Mouse (Mus musculus): ENCODE data around the gene Fasl. TPM values are rescaled to one million over a fixed set of nuclear protein-coding genes. Genes with fewer than 3 reads are reported as not detected.

The Fasl gene
- polyA plus RNA-seq (2012; ENCODE audit: insufficient read depth, insufficient read length, low replicate concordance, missing spikeins): not detected in 2 replicates

- 82% methylated on average over 9 of the region's 9 CpGs for WGBS
- Histone ChIP-seq H3K4me1 (ENCODE audit: control insufficient read depth, insufficient read depth, low read length) (no peaks in the 10 kb centered on the region), H3K4me3 (ENCODE audit: insufficient read depth, low read depth, low read length) (no peak within 1 kb of the TSS), H3K27ac (ENCODE audit: insufficient read depth, low read depth, low read length) (no peak within 1 kb of the TSS)
- TF ChIP-seq CTCF (IDR thresholded peaks at IDR 0.05; ENCODE audit: insufficient read depth, low read depth, low read length) (no peak), POLR2A (IDR thresholded peaks at IDR 0.05; ENCODE audit: insufficient read depth, low read depth, low read length) (no peak)
These were observed at the start of gene Fasl for GRCm38 (mm10) chr1:161788339-161788738. Fasl (minus strand) TSS chr1:161788495.

GRCm38 (mm10) chr1:161826677-161827076 lies 38.4 kb upstream of the Fasl start:
- H3K27ac ChIP-seq (ENCODE audit: insufficient read depth, low read depth, low read length): peak overlapping the region; percentile 90
- TF ChIP-seq CTCF (IDR thresholded peaks at IDR 0.05; ENCODE audit: insufficient read depth, low read depth, low read length): no peak
- TF ChIP-seq POLR2A (IDR thresholded peaks at IDR 0.05; ENCODE audit: insufficient read depth, low read depth, low read length): no peak
- WGBS: 31% methylated on average over 2 of the region's 2 CpGs

GRCm38 (mm10) chr1:161809428-161809827 lies 21.1 kb upstream of the Fasl start:
- no peaks in the 10 kb centered on the region for H3K4me1 ChIP-seq (ENCODE audit: control insufficient read depth, insufficient read depth, low read length)
- 94% methylated on average over 5 of the region's 5 CpGs for WGBS
- no peak overlapping the region for H3K27ac ChIP-seq (ENCODE audit: insufficient read depth, low read depth, low read length)
- H3K4me3 ChIP-seq (ENCODE audit: insufficient read depth, low read depth, low read length): no peak overlapping the region
- no peak for TF ChIP-seq CTCF (IDR thresholded peaks at IDR 0.05; ENCODE audit: insufficient read depth, low read depth, low read length)
- no peak for TF ChIP-seq POLR2A (IDR thresholded peaks at IDR 0.05; ENCODE audit: insufficient read depth, low read depth, low read length)

More at GRCm38 (mm10) chr1:161826677-161827076, 38.4 kb upstream of the Fasl start:
- no peaks in the 10 kb centered on the region for H3K4me1 ChIP-seq (ENCODE audit: control insufficient read depth, insufficient read depth, low read length)
- H3K4me3 ChIP-seq (ENCODE audit: insufficient read depth, low read depth, low read length): no peak overlapping the region

- H3K4me1 ChIP-seq (ENCODE audit: control insufficient read depth, insufficient read depth, low read length): no peaks in the 10 kb centered on the region
- WGBS: 77% methylated on average over 6 of the region's 6 CpGs
- H3K4me3 ChIP-seq (ENCODE audit: insufficient read depth, low read depth, low read length): no peak overlapping the region
- no peak overlapping the region for H3K27ac ChIP-seq (ENCODE audit: insufficient read depth, low read depth, low read length)
- TF ChIP-seq POLR2A (IDR thresholded peaks at IDR 0.05; ENCODE audit: insufficient read depth, low read depth, low read length) (no peak), CTCF (IDR thresholded peaks at IDR 0.05; ENCODE audit: insufficient read depth, low read depth, low read length) (no peak)
These were observed 20.7 kb upstream of the Fasl start for GRCm38 (mm10) chr1:161808980-161809379.

GRCm38 (mm10) chr1:161804541-161804971 lies 16.3 kb upstream of the Fasl start:
- 88% methylated on average over 8 of the region's 8 CpGs for WGBS
- Histone ChIP-seq H3K4me1 (ENCODE audit: control insufficient read depth, insufficient read depth, low read length) (no peaks in the 10 kb centered on the region), H3K4me3 (ENCODE audit: insufficient read depth, low read depth, low read length) (no peak overlapping the region), H3K27ac (ENCODE audit: insufficient read depth, low read depth, low read length) (no peak overlapping the region)
- TF ChIP-seq POLR2A (IDR thresholded peaks at IDR 0.05; ENCODE audit: insufficient read depth, low read depth, low read length) (no peak), CTCF (IDR thresholded peaks at IDR 0.05; ENCODE audit: insufficient read depth, low read depth, low read length) (no peak)

- Histone ChIP-seq H3K4me1 (ENCODE audit: control insufficient read depth, insufficient read depth, low read length) (no peaks in the 10 kb centered on the region), H3K27ac (ENCODE audit: insufficient read depth, low read depth, low read length) (no peak overlapping the region), H3K4me3 (ENCODE audit: insufficient read depth, low read depth, low read length) (no peak overlapping the region)
- no peak for TF ChIP-seq POLR2A (IDR thresholded peaks at IDR 0.05; ENCODE audit: insufficient read depth, low read depth, low read length)
- no peak for TF ChIP-seq CTCF (IDR thresholded peaks at IDR 0.05; ENCODE audit: insufficient read depth, low read depth, low read length)
- WGBS: 83% methylated on average over 2 of the region's 2 CpGs
These were observed 13.0 kb upstream of the Fasl start for GRCm38 (mm10) chr1:161801321-161801720.

GRCm38 (mm10) chr1:161800256-161800655 lies 12.0 kb upstream of the Fasl start:
- no peaks in the 10 kb centered on the region for H3K4me1 ChIP-seq (ENCODE audit: control insufficient read depth, insufficient read depth, low read length)
- no peak overlapping the region for H3K27ac ChIP-seq (ENCODE audit: insufficient read depth, low read depth, low read length)
- TF ChIP-seq CTCF (IDR thresholded peaks at IDR 0.05; ENCODE audit: insufficient read depth, low read depth, low read length) (no peak), POLR2A (IDR thresholded peaks at IDR 0.05; ENCODE audit: insufficient read depth, low read depth, low read length) (no peak)
- H3K4me3 ChIP-seq (ENCODE audit: insufficient read depth, low read depth, low read length): no peak overlapping the region

- H3K4me3 ChIP-seq (ENCODE audit: insufficient read depth, low read depth, low read length): no peak overlapping the region
- no peak for TF ChIP-seq CTCF (IDR thresholded peaks at IDR 0.05; ENCODE audit: insufficient read depth, low read depth, low read length)
- TF ChIP-seq POLR2A (IDR thresholded peaks at IDR 0.05; ENCODE audit: insufficient read depth, low read depth, low read length): no peak
- no peaks in the 10 kb centered on the region for H3K4me1 ChIP-seq (ENCODE audit: control insufficient read depth, insufficient read depth, low read length)
- no peak overlapping the region for H3K27ac ChIP-seq (ENCODE audit: insufficient read depth, low read depth, low read length)
These were observed 11.5 kb upstream of the Fasl start for GRCm38 (mm10) chr1:161799791-161800190.

- WGBS: 92% methylated on average over 3 of the region's 3 CpGs
- no peaks in the 10 kb centered on the region for H3K4me1 ChIP-seq (ENCODE audit: control insufficient read depth, insufficient read depth, low read length)
- TF ChIP-seq POLR2A (IDR thresholded peaks at IDR 0.05; ENCODE audit: insufficient read depth, low read depth, low read length): no peak
- no peak for TF ChIP-seq CTCF (IDR thresholded peaks at IDR 0.05; ENCODE audit: insufficient read depth, low read depth, low read length)
- no peak overlapping the region for H3K4me3 ChIP-seq (ENCODE audit: insufficient read depth, low read depth, low read length)
- H3K27ac ChIP-seq (ENCODE audit: insufficient read depth, low read depth, low read length): no peak overlapping the region
These were observed 10.6 kb upstream of the Fasl start for GRCm38 (mm10) chr1:161798866-161799265.

All from olfactory bulb, adult 2 months (tissue).